Mouse (Mus musculus): Measurements from ENCODE around the gene Kctd13. TPM values are rescaled to one million over a fixed set of nuclear protein-coding genes. Genes with fewer than 3 reads are reported as not detected.

Kctd13 gene
- polyA plus RNA-seq, 2 experiments = 14.2 to 21.4 TPM

DNA sequence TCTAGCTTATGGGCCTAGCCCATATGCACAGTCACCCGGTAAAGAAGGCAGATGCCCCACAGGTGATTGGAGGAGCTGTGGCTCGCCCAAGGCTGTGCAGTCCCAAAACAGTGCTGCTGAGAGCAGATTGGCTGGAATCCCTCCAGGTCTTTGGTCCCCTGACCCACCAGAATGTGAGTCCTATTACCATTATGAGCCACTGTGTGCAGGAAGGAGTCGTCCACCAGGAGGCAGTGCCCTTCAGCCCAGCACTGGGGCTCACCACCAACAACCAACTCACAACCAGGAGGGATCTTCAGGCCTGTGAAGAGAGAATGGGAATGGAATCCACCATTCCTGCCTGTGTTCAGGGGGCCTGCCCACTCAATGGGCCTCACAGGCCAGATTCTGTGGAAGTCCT is 17.9 kb downstream of the Kctd13 start:
- 47% methylated on average over 3 of the region's 3 CpGs for WGBS
- peaks cover 17% of the 10 kb centered on the region for H3K27me3 ChIP-seq (ENCODE audit: control insufficient read depth, insufficient read depth, low read length)
- no peak overlapping the region for H3K4me3 ChIP-seq (replicated peaks; ENCODE audit: low read length)
- no peak overlapping the region for H3K4me2 ChIP-seq (replicated peaks; ENCODE audit: low read depth, low read length, severe bottlenecking)
- DNase-seq (ENCODE audit: low spot score) = no peak
- no peak for TF ChIP-seq POLR2A (IDR thresholded peaks at IDR 0.05; ENCODE audit: borderline replicate concordance, extremely low read depth, insufficient read depth, insufficient read length)
- H3K4me1 ChIP-seq (ENCODE audit: control insufficient read depth, insufficient read depth, low read length) = peaks cover 3% of the 10 kb centered on the region; the same call in 1 of the 2 replicates
- peaks cover 20% of the 10 kb centered on the region for H3K36me3 ChIP-seq (ENCODE audit: control insufficient read depth, insufficient read depth, low read length)
- no peak overlapping the region for H3K9ac ChIP-seq (ENCODE audit: low read depth, low read length, severe bottlenecking)
- no peaks in the 10 kb centered on the region for H3K9me3 ChIP-seq (ENCODE audit: control insufficient read depth, low read length)
- ATAC-seq (ENCODE audit: low FRiP score, low read depth) = no peak
- no peak overlapping the region for H3K27ac ChIP-seq (replicated peaks; ENCODE audit: low read depth, low read length)

DNA sequence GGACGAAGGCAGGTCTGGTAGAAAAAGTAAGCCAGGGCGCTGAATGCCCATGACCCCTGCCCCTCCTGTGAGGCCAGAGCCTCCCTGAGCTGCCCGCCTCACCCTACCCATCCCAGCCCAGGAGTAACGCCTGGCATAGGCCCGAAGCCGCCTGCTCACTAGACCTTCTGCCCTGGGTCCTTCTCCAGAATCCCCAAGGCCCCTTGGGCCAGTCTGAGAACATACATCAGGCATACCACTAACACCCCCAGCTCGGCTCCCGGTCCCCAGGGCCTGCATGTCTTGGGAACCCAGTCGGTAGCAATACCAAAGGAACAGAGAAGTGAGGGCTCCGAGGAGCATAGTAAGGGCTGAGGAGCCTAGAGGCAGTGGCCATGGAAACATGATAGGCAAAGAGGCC is 19.9 kb downstream of the Kctd13 start:
- Histone ChIP-seq H3K9me3 (ENCODE audit: control insufficient read depth, low read length) (no peaks in the 10 kb centered on the region), H3K4me3 (replicated peaks; ENCODE audit: low read length) (no peak overlapping the region), H3K36me3 (ENCODE audit: control insufficient read depth, insufficient read depth, low read length) (peaks cover 4% of the 10 kb centered on the region; the same call in 1 of the 2 replicates), H3K27ac (replicated peaks; ENCODE audit: low read depth, low read length) (no peak overlapping the region), H3K27me3 (ENCODE audit: control insufficient read depth, insufficient read depth, low read length) (peaks cover 19% of the 10 kb centered on the region), H3K4me1 (ENCODE audit: control insufficient read depth, insufficient read depth, low read length) (peaks cover 8% of the 10 kb centered on the region; the same call in 1 of the 2 replicates), H3K4me2 (replicated peaks; ENCODE audit: low read depth, low read length, severe bottlenecking) (no peak overlapping the region), H3K9ac (ENCODE audit: low read depth, low read length, severe bottlenecking) (no peak overlapping the region)
- no peak for TF ChIP-seq POLR2A (IDR thresholded peaks at IDR 0.05; ENCODE audit: borderline replicate concordance, extremely low read depth, insufficient read depth, insufficient read length)
- ATAC-seq (ENCODE audit: low FRiP score, low read depth) = no peak
- WGBS = 79% methylated on average over 8 of the region's 10 CpGs
- no peak for DNase-seq (ENCODE audit: low spot score)

DNA sequence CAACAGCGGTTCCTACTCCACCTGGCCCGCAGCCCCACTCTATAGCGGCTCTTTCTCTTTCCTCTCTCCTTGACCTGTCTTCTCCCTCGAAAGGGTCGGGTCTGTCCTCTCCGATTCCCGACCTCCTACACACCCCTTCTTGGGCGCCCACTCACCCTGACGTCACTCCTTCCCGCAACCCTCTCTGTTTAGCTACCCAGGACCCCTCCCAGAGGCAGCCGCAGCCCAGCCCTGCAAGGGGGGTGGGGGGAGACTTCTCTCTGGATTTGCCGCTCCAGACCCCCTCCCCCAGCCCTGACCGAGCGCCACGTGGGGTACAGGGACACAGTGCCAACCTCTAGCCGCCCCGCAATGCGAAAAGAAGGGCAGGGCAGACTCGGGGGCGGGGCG is 20.7 kb downstream of the Kctd13 start, which contains the start of gene Asphd1:
Gene Asphd1 (minus strand): TSS at position 180 of the 390 bp plus-strand sequence.
- WGBS = under 1% methylated on average over 20 of the region's 21 CpGs
- Histone ChIP-seq H3K4me1 (ENCODE audit: control insufficient read depth, insufficient read depth, low read length) (peaks cover 8% of the 10 kb centered on the region; the same call in 1 of the 2 replicates), H3K27me3 (ENCODE audit: control insufficient read depth, insufficient read depth, low read length) (peaks cover 19% of the 10 kb centered on the region), H3K9me3 (ENCODE audit: control insufficient read depth, low read length) (no peaks in the 10 kb centered on the region), H3K4me3 (replicated peaks; ENCODE audit: low read length) (peak within 1 kb of the TSS; percentile 42), H3K36me3 (ENCODE audit: control insufficient read depth, insufficient read depth, low read length) (peaks cover 4% of the 10 kb centered on the region; the same call in 1 of the 2 replicates), H3K9ac (ENCODE audit: low read depth, low read length, severe bottlenecking) (no peak within 1 kb of the TSS), H3K27ac (replicated peaks; ENCODE audit: low read depth, low read length) (no peak within 1 kb of the TSS), H3K4me2 (replicated peaks; ENCODE audit: low read depth, low read length, severe bottlenecking) (peak within 1 kb of the TSS; percentile 98)
- no peak for DNase-seq (ENCODE audit: low spot score)
- peak; percentile 25; the same call in 1 of the 2 replicates for ATAC-seq (ENCODE audit: low FRiP score, low read depth)
- TF ChIP-seq POLR2A (IDR thresholded peaks at IDR 0.05; ENCODE audit: borderline replicate concordance, extremely low read depth, insufficient read depth, insufficient read length) = no peak

DNA sequence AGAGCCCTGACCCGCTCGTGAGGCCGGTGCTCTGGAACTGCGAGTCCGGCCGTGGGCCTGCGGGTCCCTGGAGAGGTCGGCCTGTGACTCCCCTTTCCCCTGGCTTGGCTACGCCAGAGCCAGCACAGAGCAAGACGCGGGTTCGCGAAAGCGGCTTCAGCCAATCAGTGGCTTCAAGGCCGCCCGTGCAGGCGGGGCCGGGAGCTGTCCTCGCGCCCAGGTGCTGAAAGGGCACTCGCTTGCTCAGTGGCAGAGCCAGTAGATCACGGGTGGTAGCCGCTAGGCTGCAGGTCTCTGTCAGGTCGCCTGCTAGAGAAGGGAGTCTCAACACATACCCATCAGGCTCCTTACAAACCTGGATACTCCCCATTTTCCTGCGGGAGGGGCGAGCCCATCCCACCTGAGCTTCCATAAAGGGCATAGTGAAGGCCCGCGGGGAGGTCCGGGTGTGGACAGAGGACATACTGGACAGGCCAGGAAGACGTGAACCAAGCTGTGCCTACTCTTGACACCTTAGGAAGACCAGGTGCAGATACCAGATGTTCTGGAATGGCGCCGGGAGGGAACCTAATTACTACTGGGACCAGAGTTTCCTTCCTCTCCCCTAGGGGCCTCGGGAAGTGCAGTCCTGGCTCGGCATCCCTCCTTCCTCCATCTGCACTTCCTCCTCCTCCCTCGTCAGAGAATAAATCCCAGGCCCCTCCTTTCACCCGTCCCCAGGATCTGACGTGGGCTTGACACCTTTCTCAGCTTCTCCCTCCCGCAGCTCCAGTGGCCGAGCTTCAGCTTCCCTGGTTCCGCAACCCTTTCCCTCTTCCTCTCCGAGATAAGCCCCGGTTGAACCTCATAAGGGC is 21.3 kb downstream of the Kctd13 start, which contains the start of gene Sez6l2:
Gene Sez6l2 (plus strand): TSS at position 771 of the 854 bp plus-strand sequence.
- H3K4me1 ChIP-seq (ENCODE audit: control insufficient read depth, insufficient read depth, low read length) = peaks cover 8% of the 10 kb centered on the region; the same call in 1 of the 2 replicates
- H3K4me2 ChIP-seq (replicated peaks; ENCODE audit: low read depth, low read length, severe bottlenecking) = peak within 1 kb of the TSS; percentile 98
- peak within 1 kb of the TSS; percentile 42 for H3K4me3 ChIP-seq (replicated peaks; ENCODE audit: low read length)
- H3K9me3 ChIP-seq (ENCODE audit: control insufficient read depth, low read length) = no peaks in the 10 kb centered on the region
- H3K27ac ChIP-seq (replicated peaks; ENCODE audit: low read depth, low read length) = no peak within 1 kb of the TSS
- 2% methylated on average over 40 of the region's 42 CpGs for WGBS
- TF ChIP-seq POLR2A (IDR thresholded peaks at IDR 0.05; ENCODE audit: borderline replicate concordance, extremely low read depth, insufficient read depth, insufficient read length) = no peak
- no peak within 1 kb of the TSS for H3K9ac ChIP-seq (ENCODE audit: low read depth, low read length, severe bottlenecking)
- DNase-seq (ENCODE audit: low spot score) = peak; percentile 90
- H3K27me3 ChIP-seq (ENCODE audit: control insufficient read depth, insufficient read depth, low read length) = peaks cover 19% of the 10 kb centered on the region
- peak; percentile 86 for ATAC-seq (ENCODE audit: low FRiP score, low read depth)
- peaks cover 4% of the 10 kb centered on the region; the same call in 1 of the 2 replicates for H3K36me3 ChIP-seq (ENCODE audit: control insufficient read depth, insufficient read depth, low read length)
